Mouse (Mus musculus) lung, adult 2 months (tissue): ENCODE results near the gene Usp37.

ENCODE experiments used
- CTCF ChIP-seq: fragments of 200-500 bp; IDR thresholded peaks from 2 replicates; pipeline ENCODE4 v1.5.1; 2011; ENCODE audit warnings: mild to moderate bottlenecking, low read length, control low read depth; ENCODE audit not compliant: insufficient read depth
- POLR2A ChIP-seq: fragments of 200-500 bp; IDR thresholded peaks from 2 replicates; pipeline ENCODE4 v1.6.1; 2011; ENCODE audit warnings: low read depth, mild to moderate bottlenecking, control low read depth, low read length, borderline replicate concordance; ENCODE audit errors: extremely low read depth

GRCm38 (mm10) chr1:74404206-74404605, 139.9 kb downstream of the Usp37 start:
- TF ChIP-seq POLR2A = no peak
- TF ChIP-seq CTCF = no peak
